Mouse (Mus musculus) heart, embryonic 12.5 days (tissue): ENCODE data around the gene Frs2. TPM values are rescaled to one million over a fixed set of nuclear protein-coding genes. Genes with fewer than 3 reads are reported as not detected.

ENCODE experiments used
- ATAC-seq: fragments of 200-750 bp; cut with Nextera tagmentation; 2 replicates; pipeline ENCODE4 v1.8.0; 2017; ENCODE audit warnings: moderate TSS enrichment, moderate library complexity; ENCODE audit not compliant: insufficient number of reproducible peaks, low FRiP score
- H3K27ac ChIP-seq: fragments of 300-500 bp; sonication (generic); 2 replicates; pipeline ENCODE4 v1.5.1; 2016; ENCODE audit warnings: mild to moderate bottlenecking, moderate library complexity; ENCODE audit not compliant: poor library complexity, severe bottlenecking
- H3K27me3 ChIP-seq: fragments of 300-500 bp; sonication (generic); replicated peaks from 2 replicates; pipeline ENCODE4 v1.6.1; 2016; ENCODE audit warnings: mild to moderate bottlenecking, moderate library complexity
- H3K36me3 ChIP-seq: fragments of 300-500 bp; sonication (generic); 2 replicates; pipeline ENCODE4 v1.6.1; 2016; ENCODE audit warnings: mild to moderate bottlenecking, moderate library complexity
- H3K4me1 ChIP-seq: fragments of 300-500 bp; sonication (generic); replicated peaks from 2 replicates; pipeline ENCODE4 v1.6.1; 2016; ENCODE audit warnings: mild to moderate bottlenecking
- H3K4me2 ChIP-seq: fragments of 300-500 bp; sonication (generic); 2 replicates; pipeline ENCODE4 v1.6.1; 2016; ENCODE audit warnings: mild to moderate bottlenecking, moderate library complexity
- H3K4me3 ChIP-seq: fragments of 300-500 bp; sonication (generic); 2 replicates; pipeline ENCODE4 v1.5.1; 2016; ENCODE audit warnings: mild to moderate bottlenecking
- H3K9ac ChIP-seq: fragments of 300-500 bp; sonication (generic); 2 replicates; pipeline ENCODE4 v1.6.1; 2016; ENCODE audit warnings: mild to moderate bottlenecking, moderate library complexity
- H3K9me3 ChIP-seq: fragments of 300-500 bp; sonication (generic); replicated peaks from 2 replicates; pipeline ENCODE4 v1.6.1; 2016; ENCODE audit warnings: mild to moderate bottlenecking, moderate library complexity
- WGBS: fragments of 180-500 bp; shearing (Covaris S2); methylation state at CpG from one replicate; pipeline ENCODE4 v1.1.7; 2016; 5-methylcytosine and 5-hydroxymethylcytosine counted together
- polyA plus RNA-seq: library from polyadenylated mRNA; unstranded; fragments of >200 nt; fragmentation: Nextera tagmentation; extraction: Ambion mirVana; gene quantifications from 2 replicates; pipeline ENCODE4 v1.2.1, GENCODE M21; 2016

Frs2 gene
- 23.4 and 25.0 TPM in 2 replicates for polyA plus RNA-seq

DNA sequence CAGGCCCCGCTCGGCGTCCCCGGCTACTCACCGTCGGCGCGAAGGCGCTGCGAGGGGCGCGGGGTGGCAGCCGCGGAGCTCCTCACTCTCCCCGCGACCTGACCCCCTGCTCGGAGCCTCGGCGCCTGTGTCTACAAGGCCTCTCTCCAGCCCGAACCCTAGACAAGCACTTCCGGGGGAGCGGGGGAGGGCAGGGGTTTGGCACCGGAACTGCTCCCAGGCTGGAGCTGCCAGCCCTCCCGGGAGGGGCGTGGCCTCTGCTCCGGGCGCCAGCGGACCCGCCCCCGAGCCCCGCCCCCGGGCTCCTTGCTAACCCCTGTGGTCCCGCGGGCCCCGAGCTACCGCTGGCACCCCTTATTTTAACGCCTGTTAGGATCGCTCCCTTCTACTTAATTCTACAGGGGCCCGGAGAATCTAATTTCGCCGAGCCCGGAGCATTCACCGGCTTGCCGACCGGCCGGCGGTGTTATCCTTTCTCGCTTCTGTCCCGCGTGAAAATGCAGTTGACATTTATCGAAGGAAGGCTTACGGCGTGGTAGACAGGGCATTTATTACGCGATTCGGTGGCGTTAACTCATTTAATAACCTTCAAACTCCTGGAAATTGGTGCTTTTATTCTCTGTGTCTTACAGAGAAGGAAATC, at the start of gene Frs2:
Gene Frs2 (minus strand): TSS at position 174 of the 643 bp plus-strand sequence.
- Histone ChIP-seq H3K4me3 (peak within 1 kb of the TSS; percentile 89), H3K27me3 (no peaks in the 10 kb centered on the region), H3K27ac (peak within 1 kb of the TSS; percentile 95), H3K4me2 (peak within 1 kb of the TSS; percentile 76), H3K9me3 (no peaks in the 10 kb centered on the region), H3K4me1 (peaks cover 55% of the 10 kb centered on the region), H3K36me3 (no peaks in the 10 kb centered on the region), H3K9ac (peak within 1 kb of the TSS; percentile 99)
- peak; percentile 94 for ATAC-seq
- under 1% methylated on average over 55 of the region's 57 CpGs for WGBS

GRCm38 (mm10) chr10:117196696-117197095, 48.4 kb upstream of the Frs2 start:
- Histone ChIP-seq H3K4me1 (0 out of 2 replicates have a peak, but pooled peaks cover 3% of the 10 kb centered on the region), H3K36me3 (no peaks in the 10 kb centered on the region), H3K27ac (no peak overlapping the region), H3K27me3 (no peaks in the 10 kb centered on the region), H3K9me3 (no peaks in the 10 kb centered on the region), H3K9ac (no peak overlapping the region), H3K4me2 (no peak overlapping the region), H3K4me3 (no peak overlapping the region)
- WGBS, result 87% methylated on average over 3 of the region's 3 CpGs
- ATAC-seq, result no peak

- no peak for ATAC-seq
- Histone ChIP-seq H3K9ac (no peak overlapping the region), H3K27ac (no peak overlapping the region), H3K27me3 (no peaks in the 10 kb centered on the region), H3K4me2 (no peak overlapping the region), H3K4me1 (0 out of 2 replicates have a peak, but pooled peaks cover 3% of the 10 kb centered on the region), H3K36me3 (no peaks in the 10 kb centered on the region), H3K9me3 (no peaks in the 10 kb centered on the region), H3K4me3 (no peak overlapping the region)
- 94% methylated on average over 4 of the region's 4 CpGs for WGBS
Measured at GRCm38 (mm10) chr10:117195748-117196147, 47.4 kb upstream of the Frs2 start.

DNA sequence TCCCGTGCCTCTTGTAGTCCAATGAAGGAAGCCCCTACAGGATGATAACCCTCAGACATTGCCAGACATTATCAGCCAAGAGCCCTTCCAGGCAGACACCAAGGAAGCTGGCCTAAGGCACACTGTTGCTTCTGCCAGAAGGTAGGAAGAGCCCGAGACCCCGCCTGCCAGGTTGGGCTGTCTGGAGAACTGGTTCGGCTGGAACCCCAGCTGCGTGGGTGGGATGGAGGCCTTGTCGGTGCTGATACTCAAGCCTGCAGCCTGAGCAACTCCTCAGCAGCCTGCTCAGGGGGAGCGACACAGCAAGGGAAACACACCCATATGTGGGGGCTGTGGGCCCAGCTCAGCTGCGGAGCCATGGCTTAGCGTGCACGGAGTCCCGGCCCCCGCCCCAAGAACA, 46.7 kb upstream of the Frs2 start:
- Histone ChIP-seq H3K9me3 (no peaks in the 10 kb centered on the region), H3K27ac (no peak overlapping the region), H3K4me3 (no peak overlapping the region), H3K27me3 (no peaks in the 10 kb centered on the region), H3K9ac (no peak overlapping the region), H3K36me3 (no peaks in the 10 kb centered on the region), H3K4me2 (no peak overlapping the region), H3K4me1 (0 out of 2 replicates have a peak, but pooled peaks cover 3% of the 10 kb centered on the region)
- ATAC-seq, result no peak
- WGBS, result 81% methylated on average over 12 of the region's 12 CpGs

DNA sequence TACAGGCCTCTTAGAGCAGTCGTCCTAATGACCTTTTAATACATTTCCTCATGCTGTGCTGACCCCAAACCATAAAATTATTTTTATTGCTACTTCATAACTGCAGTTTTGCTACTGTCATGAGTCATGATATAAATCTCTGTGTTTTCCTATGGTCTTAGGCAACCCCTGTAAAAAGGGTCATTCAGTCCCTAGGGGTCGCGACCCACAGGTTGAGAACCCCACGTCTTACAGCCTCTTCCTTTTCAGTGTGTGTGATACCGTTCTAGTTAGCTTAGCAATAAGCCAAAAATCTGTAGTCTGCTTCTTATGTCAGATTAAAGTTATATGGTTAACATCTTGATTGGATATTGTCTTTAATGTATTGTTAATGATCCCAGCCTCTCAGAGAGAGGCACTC, 45.0 kb upstream of the Frs2 start:
- WGBS, result 83% methylated on average over 5 of the region's 5 CpGs
- Histone ChIP-seq H3K4me1 (no peaks in the 10 kb centered on the region), H3K27ac (no peak overlapping the region), H3K4me3 (no peak overlapping the region), H3K27me3 (no peaks in the 10 kb centered on the region), H3K9ac (no peak overlapping the region), H3K4me2 (no peak overlapping the region), H3K36me3 (no peaks in the 10 kb centered on the region), H3K9me3 (no peaks in the 10 kb centered on the region)
- ATAC-seq, result no peak

DNA sequence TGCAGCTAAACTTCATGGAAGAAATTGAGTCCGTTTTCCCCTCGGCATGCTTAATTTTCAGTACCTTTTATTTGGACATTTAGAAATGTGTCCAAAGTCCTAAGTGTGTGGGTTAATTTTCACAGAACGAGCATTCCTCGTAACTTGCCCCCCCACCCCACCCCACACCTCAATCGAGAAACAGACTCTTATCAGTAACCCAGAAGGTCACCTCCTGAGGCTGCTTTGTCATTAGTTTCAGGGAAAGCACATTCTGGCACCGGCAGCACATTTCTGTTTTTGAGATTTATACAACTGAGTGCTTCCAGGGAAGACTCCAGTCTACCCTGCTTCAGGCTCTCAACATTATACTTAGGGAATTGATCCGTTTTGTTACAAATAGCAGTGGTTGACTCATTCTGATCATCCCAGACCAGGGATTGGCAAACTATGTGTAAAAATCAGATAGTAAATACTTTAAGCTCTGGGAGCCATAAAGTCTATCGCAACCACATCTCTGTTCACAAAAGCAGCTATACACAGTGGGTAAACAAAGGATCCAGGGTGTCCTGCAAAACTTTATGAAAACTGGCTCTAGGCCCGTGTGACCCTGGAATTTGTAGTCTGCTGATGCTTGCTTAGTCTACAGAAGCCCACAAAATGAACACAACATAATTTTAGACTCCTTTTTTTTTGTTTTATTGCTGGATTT, 37.2 kb upstream of the Frs2 start:
- ATAC-seq, result no peak
- Histone ChIP-seq H3K4me1 (peaks cover 18% of the 10 kb centered on the region), H3K4me3 (no peak overlapping the region), H3K9ac (no peak overlapping the region), H3K4me2 (no peak overlapping the region), H3K27ac (no peak overlapping the region), H3K27me3 (no peaks in the 10 kb centered on the region), H3K9me3 (no peaks in the 10 kb centered on the region), H3K36me3 (no peaks in the 10 kb centered on the region)
- WGBS, result 46% methylated on average over 9 of the region's 9 CpGs

DNA sequence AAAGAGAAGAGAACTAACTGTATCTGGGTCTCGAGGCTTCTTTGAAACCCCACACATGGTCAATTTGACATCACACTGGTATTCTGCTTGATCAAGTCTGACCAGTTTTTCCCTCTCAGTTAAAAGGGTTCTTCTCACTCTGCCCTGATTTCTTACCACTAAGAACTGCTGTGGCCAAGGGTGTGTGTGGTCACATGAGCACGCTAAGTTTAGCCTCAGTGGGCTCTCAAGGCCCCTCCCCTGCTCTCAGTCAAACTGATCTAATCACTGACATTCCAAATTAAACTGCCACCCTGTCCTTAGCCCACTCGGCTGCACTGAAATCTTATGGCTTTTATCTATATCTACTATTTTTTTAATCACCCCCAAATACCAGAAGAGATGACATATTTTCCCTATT, 32.8 kb upstream of the Frs2 start:
- Histone ChIP-seq H3K4me3 (no peak overlapping the region), H3K27ac (peak overlapping the region; percentile 60), H3K9me3 (no peaks in the 10 kb centered on the region), H3K36me3 (no peaks in the 10 kb centered on the region), H3K4me1 (peaks cover 18% of the 10 kb centered on the region), H3K27me3 (no peaks in the 10 kb centered on the region), H3K4me2 (no peak overlapping the region), H3K9ac (no peak overlapping the region; the same call in 1 of the 2 replicates)
- 27% methylated on average over 3 of the region's 3 CpGs for WGBS
- ATAC-seq, result peak; percentile 55; the same call in 1 of the 2 replicates

- peaks cover 21% of the 10 kb centered on the region for H3K4me1 ChIP-seq
- no peak overlapping the region for H3K4me3 ChIP-seq
- no peaks in the 10 kb centered on the region for H3K9me3 ChIP-seq
- WGBS, result 45% methylated on average over 12 of the region's 12 CpGs
- no peak for ATAC-seq
- H3K27ac ChIP-seq, result peak overlapping the region; percentile 3; the same call in 1 of the 2 replicates
- no peaks in the 10 kb centered on the region for H3K27me3 ChIP-seq
- no peak overlapping the region for H3K9ac ChIP-seq
- H3K36me3 ChIP-seq, result no peaks in the 10 kb centered on the region
- H3K4me2 ChIP-seq, result peak overlapping the region; percentile 48
Measured at GRCm38 (mm10) chr10:117174645-117175044, 26.3 kb upstream of the Frs2 start.

- H3K27ac ChIP-seq, result no peak overlapping the region
- 33% methylated on average over 13 of the region's 13 CpGs for WGBS
- H3K36me3 ChIP-seq, result no peaks in the 10 kb centered on the region
- no peaks in the 10 kb centered on the region for H3K27me3 ChIP-seq
- peak overlapping the region; percentile 2; the same call in 1 of the 2 replicates for H3K4me3 ChIP-seq
- no peaks in the 10 kb centered on the region for H3K9me3 ChIP-seq
- H3K9ac ChIP-seq, result no peak overlapping the region
- peak overlapping the region; percentile 48 for H3K4me2 ChIP-seq
- peaks cover 21% of the 10 kb centered on the region for H3K4me1 ChIP-seq
- no peak for ATAC-seq
Measured at GRCm38 (mm10) chr10:117173566-117174438, 25.5 kb upstream of the Frs2 start.

- no peak for ATAC-seq
- Histone ChIP-seq H3K4me3 (no peak overlapping the region), H3K9ac (no peak overlapping the region), H3K27me3 (no peaks in the 10 kb centered on the region), H3K9me3 (no peaks in the 10 kb centered on the region), H3K4me2 (no peak overlapping the region), H3K27ac (no peak overlapping the region), H3K36me3 (no peaks in the 10 kb centered on the region), H3K4me1 (peaks cover 21% of the 10 kb centered on the region)
- 96% methylated on average over 1 of the region's 1 CpGs for WGBS
Measured at GRCm38 (mm10) chr10:117173111-117173510, 24.8 kb upstream of the Frs2 start.

DNA sequence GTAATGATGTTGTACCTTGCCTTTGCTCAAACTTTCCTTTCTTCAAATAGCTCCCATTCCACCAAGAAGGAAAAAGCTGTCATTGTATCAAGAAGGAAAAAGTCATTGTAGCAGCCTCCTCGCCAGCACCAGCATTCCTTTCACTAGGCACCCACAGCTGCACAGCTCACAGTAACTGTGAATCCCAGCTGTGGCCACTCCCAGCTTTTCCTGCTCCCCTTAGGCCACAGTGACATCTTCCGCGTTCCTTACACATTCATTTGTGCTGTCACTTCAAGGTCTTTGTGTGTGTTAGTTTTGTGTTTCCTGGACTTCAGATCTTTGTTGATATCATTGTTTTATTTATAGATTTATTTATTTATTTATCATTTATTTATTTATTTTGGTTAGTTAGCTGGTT, 23.7 kb upstream of the Frs2 start:
- H3K9ac ChIP-seq, result no peak overlapping the region
- H3K27ac ChIP-seq, result no peak overlapping the region
- WGBS, result 25% methylated on average over 3 of the region's 3 CpGs
- no peak overlapping the region for H3K4me3 ChIP-seq
- H3K4me2 ChIP-seq, result no peak overlapping the region
- no peak for ATAC-seq
- H3K36me3 ChIP-seq, result no peaks in the 10 kb centered on the region
- H3K27me3 ChIP-seq, result no peaks in the 10 kb centered on the region
- H3K9me3 ChIP-seq, result no peaks in the 10 kb centered on the region
- peaks cover 21% of the 10 kb centered on the region for H3K4me1 ChIP-seq
